Mouse (Mus musculus) hindbrain, postnatal 0 days (tissue): ENCODE results near the gene Gpr153. TPM values are rescaled to one million over a fixed set of nuclear protein-coding genes. Genes with fewer than 3 reads are reported as not detected.

ENCODE experiments used
- ATAC-seq: fragments of 200-750 bp; cut with Nextera tagmentation; 2 replicates; pipeline ENCODE4 v1.8.0; 2017; ENCODE audit warnings: mild to moderate bottlenecking, moderate TSS enrichment, moderate library complexity
- DNase-seq: peaks from one replicate; pipeline ENCODE4 v3.0.0-alpha.2; 2015; ENCODE audit warnings: low spot score
- H3K27ac ChIP-seq: fragments of 300-500 bp; sonication (generic); 2 replicates; pipeline ENCODE4 v1.5.1; 2014; ENCODE audit warnings: mild to moderate bottlenecking
- H3K27me3 ChIP-seq: fragments of 300-500 bp; sonication (generic); 2 replicates; pipeline ENCODE4 v1.6.1; 2014; ENCODE audit warnings: low read length, mixed read lengths; ENCODE audit not compliant: insufficient read depth
- H3K36me3 ChIP-seq: fragments of 300-500 bp; sonication (generic); 2 replicates; pipeline ENCODE4 v1.6.1; 2014; ENCODE audit warnings: low read length, mixed read lengths; ENCODE audit not compliant: insufficient read depth
- H3K4me1 ChIP-seq: fragments of 300-500 bp; sonication (generic); 2 replicates; pipeline ENCODE4 v1.6.1; 2014; ENCODE audit warnings: antibody characterized with exemption, low read length, mixed read lengths; ENCODE audit not compliant: insufficient read depth
- H3K4me2 ChIP-seq: fragments of 300-500 bp; sonication (generic); 2 replicates; pipeline ENCODE4 v1.6.1; 2014; ENCODE audit warnings: low read depth, mild to moderate bottlenecking, low read length, moderate library complexity, mixed read lengths
- H3K4me3 ChIP-seq: fragments of 300-500 bp; sonication (generic); 2 replicates; pipeline ENCODE4 v1.5.1; 2014; ENCODE audit warnings: low read length
- H3K9ac ChIP-seq: fragments of 300-500 bp; sonication (generic); replicated peaks from 2 replicates; pipeline ENCODE4 v1.6.1; 2014; ENCODE audit warnings: mild to moderate bottlenecking, low read length, moderate library complexity, mixed read lengths
- H3K9me3 ChIP-seq: fragments of 300-500 bp; sonication (generic); 2 replicates; pipeline ENCODE4 v1.6.1; 2016; ENCODE audit warnings: low read length, mixed read lengths
- CTCF ChIP-seq: IDR thresholded peaks from 2 replicates; pipeline ENCODE4 v1.5.1; 2016; ENCODE audit warnings: antibody characterized with exemption, control low read depth, low read depth
- WGBS: fragments of 180-500 bp; shearing (Covaris S2); extraction: QIAGEN DNeasy Blood & Tissue Kit; methylation state at CpG from one replicate; pipeline ENCODE4 v1.1.7; 2014; 5-methylcytosine and 5-hydroxymethylcytosine counted together
- polyA plus RNA-seq: library from polyadenylated mRNA; unstranded; fragments of >200 nt; fragmentation: Nextera tagmentation; extraction: Ambion mirVana; gene quantifications from 2 replicates; pipeline ENCODE4 v1.2.1, GENCODE M21; 2015
- total RNA-seq: library from RNA; depleted of rRNA; stranded (reverse); fragments of >200 nt; gene quantifications from 2 replicates; pipeline ENCODE4 v1.2.3, GENCODE M21; 2014

Gpr153 gene
- total and polyA plus RNA-seq, 2 experiments from 2014 or later, result 19.0 to 167 TPM

- DNase-seq (peak; percentile 51), ATAC-seq (no peak)
- WGBS, result 52% methylated on average over 10 of the region's 10 CpGs
- Histone ChIP-seq H3K4me2 (no peak overlapping the region), H3K9me3 (no peaks in the 10 kb centered on the region), H3K36me3 (0 out of 2 replicates have a peak, but pooled peaks cover 10% of the 10 kb centered on the region), H3K27me3 (peaks cover 12% of the 10 kb centered on the region), H3K4me1 (peaks cover 10% of the 10 kb centered on the region), H3K9ac (no peak overlapping the region), H3K4me3 (no peak overlapping the region), H3K27ac (no peak overlapping the region)
- TF ChIP-seq CTCF, result peak; percentile 88
Observed at GRCm38 (mm10) chr4:152276389-152277347, 2.6 kb downstream of the Gpr153 start.

DNA sequence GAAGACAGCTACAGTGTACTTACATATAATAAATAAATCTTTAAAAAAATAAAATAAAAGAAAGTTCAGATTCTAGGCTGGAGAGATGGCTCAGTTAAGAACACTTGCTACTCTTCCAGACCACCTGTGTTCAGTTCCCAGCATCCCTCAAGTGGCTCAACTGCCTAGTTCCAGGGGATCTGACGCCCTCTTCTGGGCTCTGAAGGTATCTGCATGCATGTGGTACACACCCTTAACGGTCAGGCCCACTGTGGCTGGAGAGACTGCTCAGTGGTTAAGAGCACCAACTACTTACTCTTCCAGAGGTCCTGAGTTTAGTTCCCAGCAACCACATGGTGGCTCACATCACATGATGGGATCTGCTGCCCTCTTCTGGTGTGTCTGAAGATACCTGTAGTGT lies 3.9 kb downstream of the Gpr153 start:
- H3K4me2 ChIP-seq, result no peak overlapping the region
- peak; percentile 34; the same call in 1 of the 2 replicates for TF ChIP-seq CTCF
- H3K27ac ChIP-seq, result no peak overlapping the region
- WGBS, result 71% methylated on average over 2 of the region's 2 CpGs
- no peak overlapping the region for H3K4me3 ChIP-seq
- H3K4me1 ChIP-seq, result peaks cover 10% of the 10 kb centered on the region
- H3K27me3 ChIP-seq, result peaks cover 22% of the 10 kb centered on the region
- no peaks in the 10 kb centered on the region for H3K9me3 ChIP-seq
- no peak overlapping the region for H3K9ac ChIP-seq
- H3K36me3 ChIP-seq, result 0 out of 2 replicates have a peak, but pooled peaks cover 10% of the 10 kb centered on the region
- ATAC-seq (no peak), DNase-seq (no peak)

- Histone ChIP-seq H3K9me3 (no peaks in the 10 kb centered on the region), H3K9ac (no peak overlapping the region), H3K36me3 (0 out of 2 replicates have a peak, but pooled peaks cover 10% of the 10 kb centered on the region), H3K27ac (no peak overlapping the region), H3K4me3 (no peak overlapping the region), H3K27me3 (peaks cover 22% of the 10 kb centered on the region), H3K4me2 (no peak overlapping the region), H3K4me1 (peaks cover 3% of the 10 kb centered on the region)
- TF ChIP-seq CTCF, result no peak
- 55% methylated on average over 23 of the region's 23 CpGs for WGBS
- ATAC-seq (peak; percentile 44), DNase-seq (peak; percentile 71)
Observed at GRCm38 (mm10) chr4:152278986-152279385, 5.0 kb downstream of the Gpr153 start.

DNA sequence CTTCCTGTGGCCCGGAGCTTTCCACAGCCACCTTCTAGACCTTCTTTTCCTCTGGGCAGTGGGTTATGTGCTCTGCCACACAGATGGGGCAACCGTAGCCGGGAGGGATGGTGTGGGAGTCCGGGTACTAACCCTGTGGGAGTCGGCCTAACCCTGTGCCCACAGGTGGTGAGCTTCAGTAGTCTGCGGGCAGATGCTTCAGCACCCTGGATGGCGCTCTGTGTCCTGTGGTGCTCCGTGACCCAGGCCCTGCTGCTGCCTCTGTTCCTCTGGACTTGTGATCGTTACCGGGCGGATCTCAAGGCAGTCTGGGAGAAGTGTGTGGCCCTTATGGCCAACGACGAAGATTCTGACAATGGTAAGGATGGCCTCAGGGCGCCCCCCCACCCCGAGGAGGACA lies 7.6 kb downstream of the Gpr153 start:
- H3K36me3 ChIP-seq, result 0 out of 2 replicates have a peak, but pooled peaks cover 10% of the 10 kb centered on the region
- no peak for ATAC-seq
- no peak overlapping the region for H3K4me2 ChIP-seq
- no peak overlapping the region for H3K9ac ChIP-seq
- no peak for DNase-seq
- no peak for TF ChIP-seq CTCF
- no peak overlapping the region for H3K27ac ChIP-seq
- H3K27me3 ChIP-seq, result peaks cover 33% of the 10 kb centered on the region
- 63% methylated on average over 15 of the region's 15 CpGs for WGBS
- H3K9me3 ChIP-seq, result no peaks in the 10 kb centered on the region
- H3K4me3 ChIP-seq, result no peak overlapping the region
- H3K4me1 ChIP-seq, result peaks cover 10% of the 10 kb centered on the region

GRCm38 (mm10) chr4:152282721-152283120 lies 8.7 kb downstream of the Gpr153 start:
- DNase-seq (no peak), ATAC-seq (no peak)
- Histone ChIP-seq H3K36me3 (0 out of 2 replicates have a peak, but pooled peaks cover 10% of the 10 kb centered on the region), H3K4me3 (peak overlapping the region; percentile 27), H3K4me2 (peak overlapping the region; percentile 45), H3K27me3 (peaks cover 38% of the 10 kb centered on the region), H3K9me3 (no peaks in the 10 kb centered on the region), H3K9ac (peak overlapping the region; percentile 31; the same call in 1 of the 2 replicates), H3K4me1 (peaks cover 10% of the 10 kb centered on the region), H3K27ac (no peak overlapping the region)
- 25% methylated on average over 19 of the region's 34 CpGs for WGBS
- no peak for TF ChIP-seq CTCF

GRCm38 (mm10) chr4:152283186-152283950 lies 9.3 kb downstream of the Gpr153 start:
- Histone ChIP-seq H3K9ac (peak overlapping the region; percentile 31; the same call in 1 of the 2 replicates), H3K4me3 (peak overlapping the region; percentile 27), H3K27ac (no peak overlapping the region), H3K27me3 (peaks cover 43% of the 10 kb centered on the region), H3K36me3 (0 out of 2 replicates have a peak, but pooled peaks cover 10% of the 10 kb centered on the region), H3K4me1 (peaks cover 16% of the 10 kb centered on the region), H3K9me3 (no peaks in the 10 kb centered on the region), H3K4me2 (peak overlapping the region; percentile 45)
- TF ChIP-seq CTCF, result peak; percentile 67
- ATAC-seq, result peak; percentile 80
- 8% methylated on average over 70 of the region's 70 CpGs for WGBS
- peak; percentile 91 for DNase-seq
